Mouse (Mus musculus): Measurements from ENCODE around the gene Kif3b.
"Not testable (repeated sequence)": the region's sequence is repeated elsewhere in the genome, so short reads cannot be mapped to it uniquely, and the experiment has no call there.

The Kif3b gene

GRCm38 (mm10) chr2:153345454-153346220 is 54.4 kb downstream of the Kif3b start, which contains the start of gene Asxl1:
Gene Asxl1 (plus strand): TSS chr2:153345829.
- peak; percentile 84 for DNase-seq (ENCODE audit: low read depth in 1 of 2, low spot score in 2 of 2)

GRCm38 (mm10) chr2:153346221-153347182 is 55.3 kb downstream of the Kif3b start:
- DNase-seq (ENCODE audit: low read depth in 1 of 2, low spot score in 2 of 2), result no peak

- no peak for DNase-seq (ENCODE audit: low read depth in 1 of 2, low spot score in 2 of 2)
These were observed 56.1 kb downstream of the Kif3b start for GRCm38 (mm10) chr2:153347183-153347781.

GRCm38 (mm10) chr2:153348100-153348831 is 57.1 kb downstream of the Kif3b start:
- no peak for DNase-seq (ENCODE audit: low read depth in 1 of 2, low spot score in 2 of 2)

GRCm38 (mm10) chr2:153350552-153351181 is 59.5 kb downstream of the Kif3b start:
- DNase-seq (ENCODE audit: low read depth in 1 of 2, low spot score in 2 of 2), result peak in 1 of 2 experiments; percentile 18

GRCm38 (mm10) chr2:153354648-153355047 is 63.4 kb downstream of the Kif3b start:
- DNase-seq (ENCODE audit: low read depth in 1 of 2, low spot score in 2 of 2), result no peak

- no peak for DNase-seq (ENCODE audit: low read depth in 1 of 2, low spot score in 2 of 2)
These were observed 65.6 kb downstream of the Kif3b start for GRCm38 (mm10) chr2:153356784-153357183.

GRCm38 (mm10) chr2:153361101-153361710 is 70.0 kb downstream of the Kif3b start:
- DNase-seq (ENCODE audit: low read depth in 1 of 2, low spot score in 2 of 2), result no peak

- DNase-seq (ENCODE audit: low read depth in 1 of 2, low spot score in 2 of 2), result not testable (repeated sequence)
These were observed 73.3 kb downstream of the Kif3b start for GRCm38 (mm10) chr2:153364531-153364930.

- DNase-seq (ENCODE audit: low read depth in 1 of 2, low spot score in 2 of 2), result no peak
These were observed 79.7 kb downstream of the Kif3b start for GRCm38 (mm10) chr2:153370871-153371270.

GRCm38 (mm10) chr2:153375380-153375779 is 84.2 kb downstream of the Kif3b start:
- no peak for DNase-seq (ENCODE audit: low read depth in 1 of 2, low spot score in 2 of 2)

GRCm38 (mm10) chr2:153380479-153380878 is 89.3 kb downstream of the Kif3b start:
- no peak for DNase-seq (ENCODE audit: low read depth in 1 of 2, low spot score in 2 of 2)
